Mouse (Mus musculus) lung, postnatal 36 days (tissue): ENCODE measurements at regions not wholly inside any gene's neighbourhood (a gene's known extent, or its start where the extent isn't known, plus 50 kb on each side); places are given as distances from the start of the nearest gene placed in this dataset.

Source experiments
- DNase-seq: peaks from one replicate; pipeline ENCODE4 v3.0.0; 2022; ENCODE audit warnings: mixed read lengths

DNA sequence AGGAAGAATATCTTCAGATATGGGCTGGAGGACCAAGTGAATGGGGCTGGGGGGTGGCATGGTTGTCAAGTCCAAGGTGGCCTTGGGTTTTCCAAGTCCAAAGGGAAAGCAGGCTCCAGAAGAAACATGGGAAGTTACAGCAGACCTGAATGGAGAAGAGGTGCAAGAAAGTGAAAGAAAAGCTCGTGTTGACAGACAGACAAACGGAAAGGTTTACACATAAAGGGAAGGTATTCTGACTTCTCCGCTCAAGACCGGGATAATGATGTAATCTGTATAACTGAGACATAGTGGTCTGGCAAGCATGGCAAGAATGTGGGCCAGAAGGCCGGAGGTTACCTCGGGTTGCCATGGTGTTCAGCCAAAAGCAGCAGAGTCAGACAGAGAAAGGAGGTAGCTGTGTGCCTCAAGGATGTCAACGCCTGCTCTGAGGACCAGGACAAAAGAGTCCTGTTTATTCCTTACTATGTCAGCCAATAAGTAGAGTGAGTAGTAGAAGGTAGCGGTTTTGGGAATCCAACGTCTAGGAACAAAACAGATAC lies 50.8 kb upstream of the Elk3 start:
- peak; percentile 16 for DNase-seq

DNA sequence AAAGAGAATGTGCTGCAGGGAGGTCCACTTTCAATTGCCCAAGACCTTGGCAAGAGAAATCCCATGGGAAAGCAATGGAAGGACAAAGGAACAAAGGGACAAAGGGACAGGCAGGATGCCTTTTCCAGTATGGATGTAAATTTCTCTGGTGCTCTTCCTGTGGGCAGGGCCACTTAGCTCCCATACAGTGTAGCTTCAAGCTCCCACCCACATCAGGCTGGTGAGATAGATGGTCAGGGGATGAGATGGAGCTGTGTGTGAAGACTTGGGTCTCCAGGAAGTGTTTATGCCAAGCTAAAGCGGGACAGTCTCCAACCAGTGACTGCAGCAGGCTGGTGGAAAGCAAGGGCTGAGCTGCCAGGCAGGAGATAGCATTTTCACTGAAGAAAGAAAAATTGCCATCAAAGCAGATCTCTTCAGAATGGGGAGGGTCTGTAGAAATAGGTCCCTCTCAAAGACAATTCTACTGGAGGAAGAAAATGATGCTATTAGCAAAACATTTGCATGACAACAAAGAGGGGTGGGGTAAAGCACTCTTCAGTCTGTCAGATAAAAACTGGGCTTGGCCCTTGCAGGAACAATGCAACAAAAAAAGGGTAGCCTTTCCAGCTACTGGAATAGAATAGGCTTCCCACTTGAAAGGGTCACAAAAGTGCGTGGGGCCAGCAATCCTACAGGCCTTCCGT lies 53.3 kb upstream of the Elk3 start:
- no peak for DNase-seq

DNA sequence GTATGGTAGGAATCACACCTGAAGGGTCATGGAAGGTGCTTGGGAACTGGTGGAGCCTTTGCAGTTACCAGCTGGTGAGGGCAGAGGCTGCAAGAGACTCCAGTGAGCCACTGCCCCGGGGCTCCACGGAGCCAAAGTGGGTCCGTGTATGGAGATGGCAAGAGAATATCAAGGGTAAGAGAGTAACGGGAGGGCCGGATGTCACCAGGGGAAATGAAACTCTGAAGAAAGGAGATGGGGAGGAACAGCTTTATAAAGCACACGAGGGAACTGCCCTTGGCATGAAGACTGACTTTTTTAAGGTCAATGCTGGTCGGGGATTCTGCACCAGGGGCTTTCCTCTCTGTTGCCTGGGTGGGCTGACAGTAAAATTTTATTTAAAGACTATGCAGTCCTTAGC lies 53.9 kb upstream of the Elk3 start:
- no peak for DNase-seq

DNA sequence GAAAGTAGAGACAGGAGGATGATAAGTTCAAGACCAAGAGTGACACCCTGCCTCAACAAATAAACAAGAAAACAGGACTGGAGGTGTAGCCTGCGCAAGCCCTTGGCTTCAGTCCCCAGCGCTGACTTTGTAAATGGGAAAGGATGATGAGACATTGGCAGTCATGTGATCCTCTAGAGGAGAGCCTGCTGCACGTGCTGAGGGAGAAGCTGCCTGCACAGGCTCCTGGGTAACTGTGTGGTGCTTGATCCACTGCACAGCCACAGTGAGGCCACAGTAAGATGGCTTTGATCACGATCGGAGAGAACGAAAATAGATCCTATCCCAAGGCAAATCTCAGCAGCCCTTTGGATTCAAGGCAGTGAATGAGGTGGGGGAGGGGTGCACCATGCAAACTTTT lies 54.4 kb upstream of the Elk3 start:
- no peak for DNase-seq

DNA sequence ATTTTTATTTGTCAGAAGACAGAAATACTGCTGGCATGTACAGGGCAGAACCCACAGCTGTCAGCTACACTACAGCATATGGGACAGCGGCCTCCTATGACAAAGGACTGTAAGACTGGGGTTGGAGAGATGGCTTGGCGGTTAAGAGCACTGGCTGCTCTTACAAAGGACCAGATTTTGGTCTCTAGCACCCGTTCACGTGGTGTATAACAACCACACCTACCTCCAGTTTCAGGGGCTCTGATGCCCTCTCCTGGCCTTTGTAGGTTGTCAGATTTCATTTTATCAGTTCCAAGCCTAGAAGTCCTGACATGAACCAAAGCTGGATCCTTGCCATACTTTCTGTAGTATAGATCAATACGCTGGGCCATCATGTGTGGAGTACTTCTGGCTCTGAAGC lies 54.9 kb upstream of the Elk3 start:
- DNase-seq = no peak

DNA sequence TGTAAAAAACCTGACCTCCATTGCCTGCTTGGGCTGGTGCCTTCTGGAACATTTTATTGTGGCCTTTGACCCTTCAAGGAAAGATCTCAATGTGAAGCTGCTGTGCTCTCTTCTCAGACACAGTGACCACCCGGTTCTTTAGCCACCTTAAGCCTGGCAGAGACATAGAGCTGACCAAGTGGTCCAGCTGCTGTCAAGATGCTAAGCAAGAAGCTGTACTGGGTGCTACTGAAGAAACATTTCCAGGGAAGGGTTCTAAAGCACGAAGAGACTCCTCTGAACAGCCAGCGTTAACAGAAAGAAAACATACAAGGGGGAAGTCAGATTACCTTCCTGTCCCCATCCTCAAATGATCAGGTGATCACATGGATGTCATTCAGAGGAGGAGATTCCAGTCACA lies 58.8 kb upstream of the Elk3 start:
- no peak for DNase-seq

DNA sequence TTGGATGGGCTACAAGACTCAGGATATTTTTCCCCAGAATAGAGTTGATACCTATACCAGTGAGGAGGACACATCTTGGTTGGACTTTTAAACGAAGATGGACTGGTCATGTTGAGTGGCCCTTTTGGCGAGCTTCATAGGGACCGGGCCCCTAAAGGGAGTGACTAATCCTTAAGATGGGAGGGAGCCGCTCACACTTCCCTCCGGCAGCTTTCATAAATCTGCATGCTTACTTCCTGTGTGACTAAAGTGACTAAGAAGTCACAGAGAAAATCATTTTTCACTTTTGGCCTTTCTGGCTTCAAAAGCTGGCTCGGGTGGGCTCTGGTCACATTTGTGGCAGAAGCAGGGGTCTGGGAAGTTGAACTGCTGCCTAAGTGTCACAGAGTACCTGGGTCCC lies 59.4 kb upstream of the Elk3 start:
- no peak for DNase-seq

DNA sequence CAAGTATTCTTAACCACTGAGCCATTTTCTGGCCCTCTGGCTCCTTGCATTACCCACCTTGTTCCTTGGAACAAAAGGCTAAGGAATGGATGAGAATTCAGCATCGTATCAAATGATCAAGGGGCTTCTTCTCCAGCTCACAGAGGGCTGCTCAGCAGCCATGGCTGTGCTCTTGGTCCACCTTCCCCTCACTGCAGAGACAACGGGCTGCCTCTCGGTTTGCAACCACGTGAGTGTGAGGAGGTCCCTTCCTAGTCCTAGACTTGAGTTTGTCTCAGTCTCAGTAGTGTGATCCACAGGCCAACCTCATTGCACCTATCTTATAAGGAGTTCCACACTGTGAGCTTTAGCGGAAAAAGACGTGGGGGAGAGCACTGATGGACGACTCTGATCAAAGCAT lies 61.3 kb upstream of the Elk3 start:
- DNase-seq = no peak

DNA sequence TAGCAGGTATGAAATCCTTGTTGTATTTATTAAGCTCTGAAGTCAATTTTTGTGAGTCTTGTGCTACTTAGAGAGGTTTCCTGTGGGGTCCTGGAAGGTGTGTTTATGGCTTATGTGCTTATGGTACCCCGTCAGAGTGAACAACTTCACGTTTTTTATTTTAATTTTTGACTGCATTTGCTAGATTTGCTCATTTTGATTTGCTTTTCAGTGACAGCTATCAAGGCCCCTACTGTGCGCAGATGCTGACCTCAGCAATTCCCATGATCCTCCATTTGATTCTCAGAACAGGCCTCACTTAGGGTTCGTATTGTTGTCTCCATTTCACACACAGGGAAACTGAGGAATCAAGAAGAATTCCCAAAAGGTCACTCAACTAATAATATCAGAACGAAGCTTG lies 62.3 kb upstream of the Elk3 start:
- no peak for DNase-seq

DNA sequence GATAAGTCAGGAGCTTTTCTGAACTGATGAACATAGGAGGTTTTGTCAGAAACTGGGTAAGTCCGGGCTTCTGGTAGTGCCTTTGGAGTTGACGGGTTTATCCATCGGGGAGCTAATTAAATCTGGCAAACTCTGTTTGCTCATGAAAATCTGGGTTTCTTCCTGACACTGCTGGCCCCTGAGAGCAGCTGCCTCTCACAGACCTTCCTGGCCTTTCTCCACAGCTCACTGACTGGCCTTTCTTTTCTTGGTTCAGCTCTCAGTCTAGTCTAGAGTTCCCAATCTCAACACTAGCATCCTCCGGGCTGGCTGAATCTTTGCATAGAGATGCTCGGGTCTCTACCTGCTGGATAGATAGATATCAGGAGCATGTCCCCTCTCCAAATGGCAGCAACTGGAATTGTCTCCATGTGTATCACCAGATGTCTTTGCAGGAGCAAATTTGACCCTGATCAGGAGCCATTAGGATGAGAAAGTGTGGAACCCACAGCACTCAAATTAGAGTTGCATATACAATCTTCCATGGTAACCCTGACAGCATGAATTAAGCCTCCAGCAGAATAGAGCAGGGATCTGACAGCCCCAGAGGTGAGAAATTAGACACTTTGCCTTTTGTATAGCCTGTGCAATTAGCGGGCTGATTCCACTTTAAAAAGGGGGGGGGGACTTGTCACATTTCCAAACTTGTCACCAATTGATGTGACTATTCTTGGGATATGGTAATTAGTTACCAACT lies 63.2 kb upstream of the Elk3 start:
- DNase-seq = no peak

DNA sequence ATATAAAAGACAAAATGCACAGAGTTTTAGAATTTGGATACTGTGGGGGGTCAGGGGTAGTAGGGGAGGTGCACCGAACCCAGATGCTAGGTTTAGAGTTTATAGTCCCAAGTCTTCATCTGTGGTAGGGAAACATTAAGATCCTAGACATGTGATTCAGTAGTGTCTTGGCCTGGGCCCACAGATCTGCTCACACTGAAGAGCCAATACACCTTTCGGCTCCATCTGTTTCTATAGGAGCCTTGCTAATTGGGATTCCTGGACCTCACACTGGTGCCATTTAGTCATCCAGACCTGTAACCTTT lies 63.7 kb upstream of the Elk3 start:
- DNase-seq = no peak

DNA sequence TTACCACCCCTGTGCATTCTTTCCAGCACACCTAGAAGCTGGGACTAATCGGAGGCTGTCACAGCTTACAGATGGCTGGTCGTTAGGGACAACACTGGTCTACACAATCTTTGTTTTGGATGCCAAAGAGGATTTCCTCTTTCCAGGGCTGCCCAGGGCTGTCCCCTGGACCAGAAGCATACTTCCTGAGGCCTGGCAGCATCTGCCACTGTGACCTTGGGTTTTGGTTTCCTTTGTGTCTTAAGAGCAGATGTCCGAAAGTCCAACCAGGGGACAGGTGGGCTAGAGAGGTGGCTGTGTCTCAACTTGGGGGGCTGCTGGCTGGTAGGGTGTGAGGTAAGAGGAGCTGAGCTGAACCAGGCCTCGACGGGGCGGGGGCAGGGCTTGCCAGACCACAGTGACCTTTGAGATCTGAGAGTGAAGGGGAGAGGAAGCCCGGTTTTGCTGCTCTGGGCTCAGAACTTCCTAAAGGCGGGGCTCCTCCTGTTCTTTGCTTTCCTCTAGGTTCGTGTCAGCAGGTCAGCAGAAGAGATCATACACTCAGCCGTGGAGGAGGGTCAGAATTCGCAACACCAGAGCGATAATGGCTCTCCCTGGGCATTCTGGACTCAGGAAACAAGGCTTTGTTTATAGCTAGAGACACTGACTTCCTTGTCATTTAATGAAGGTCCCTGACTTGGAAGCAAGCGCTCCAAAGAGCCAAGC lies 64.2 kb upstream of the Elk3 start:
- peak; percentile 79 for DNase-seq

DNA sequence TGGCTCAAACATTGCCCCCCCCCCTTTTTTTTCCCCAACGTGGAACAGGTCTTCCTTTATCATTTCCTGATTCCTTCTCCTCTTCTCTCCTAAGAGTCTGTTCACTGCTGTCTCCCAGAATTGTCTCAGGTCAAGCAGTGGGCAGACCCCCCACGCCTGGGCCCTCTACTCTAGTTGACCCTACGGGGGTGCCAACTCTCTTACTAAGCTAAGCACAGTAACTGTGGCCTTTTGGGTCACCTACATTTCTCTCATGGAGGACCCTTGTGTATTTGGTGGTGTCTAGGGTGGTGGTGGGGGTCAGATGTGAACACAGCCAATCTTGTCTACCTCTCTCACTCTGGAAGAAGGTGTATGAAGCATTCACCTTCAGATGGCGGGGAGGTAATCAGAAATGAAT lies 64.8 kb upstream of the Elk3 start:
- DNase-seq = no peak

DNA sequence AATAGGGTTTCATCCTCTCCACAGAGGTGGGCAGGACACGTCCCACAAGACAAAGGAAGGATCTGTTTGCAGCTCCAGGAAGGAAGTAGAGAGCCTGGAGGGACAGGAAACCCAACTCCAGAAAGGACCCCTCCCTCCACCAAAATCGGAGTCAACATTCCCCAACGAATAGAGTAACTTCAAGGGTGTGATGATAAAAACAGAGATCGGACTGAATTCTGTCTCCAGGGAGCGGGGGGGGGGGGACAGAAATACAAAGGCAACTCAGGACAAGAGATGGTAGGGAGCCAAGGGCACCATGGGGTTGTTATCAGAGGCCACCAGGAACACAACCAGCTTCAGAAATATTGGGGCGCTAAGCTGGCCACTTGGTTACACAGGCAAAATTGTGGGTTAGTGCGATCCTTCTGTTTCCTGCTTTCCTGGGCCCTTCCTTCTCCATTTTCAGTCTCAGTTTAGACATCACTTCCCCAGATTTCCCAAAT lies 65.6 kb upstream of the Elk3 start:
- DNase-seq = peak; percentile 76

DNA sequence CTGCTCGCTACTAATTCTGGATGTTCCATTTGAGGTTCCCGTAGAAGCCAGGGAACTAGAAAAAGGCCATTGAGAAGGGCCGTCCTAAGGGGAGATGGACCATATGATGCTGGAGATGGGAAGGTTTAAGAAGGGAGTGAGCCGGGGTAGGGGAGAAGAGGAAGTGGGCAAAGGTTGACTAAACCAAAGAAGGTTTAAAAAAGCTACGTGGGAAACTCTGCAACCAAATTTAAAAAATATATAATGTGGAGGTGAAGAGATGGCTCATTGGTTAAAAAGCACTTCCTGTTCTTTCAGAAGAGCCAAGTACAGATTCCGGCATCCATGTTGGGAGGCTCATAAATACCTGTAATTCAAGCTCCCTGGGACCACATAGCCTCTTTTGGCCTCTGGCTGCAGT lies 63.9 kb upstream of the Lta4h start:
- no peak for DNase-seq

DNA sequence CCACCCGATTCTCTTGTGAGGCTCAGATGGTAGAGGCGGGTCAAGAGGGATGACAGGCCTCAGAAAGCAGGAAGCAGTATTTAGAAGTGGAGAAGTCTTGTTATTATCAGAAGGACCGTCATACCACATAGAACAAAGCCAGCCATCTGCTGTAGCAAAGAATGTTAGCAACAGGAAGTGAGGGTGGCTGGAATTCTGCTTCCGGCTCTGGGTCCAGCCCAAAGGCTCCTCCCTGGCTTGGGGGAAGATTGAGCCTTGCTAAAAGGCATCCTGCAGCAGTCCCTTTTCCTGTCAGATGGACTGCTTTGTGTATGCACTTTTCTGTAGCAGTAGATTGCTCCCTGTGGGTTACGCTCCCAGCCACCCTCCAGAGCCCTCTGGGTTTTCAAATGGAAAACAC lies 61.9 kb upstream of the Lta4h start:
- peak; percentile 76 for DNase-seq

DNA sequence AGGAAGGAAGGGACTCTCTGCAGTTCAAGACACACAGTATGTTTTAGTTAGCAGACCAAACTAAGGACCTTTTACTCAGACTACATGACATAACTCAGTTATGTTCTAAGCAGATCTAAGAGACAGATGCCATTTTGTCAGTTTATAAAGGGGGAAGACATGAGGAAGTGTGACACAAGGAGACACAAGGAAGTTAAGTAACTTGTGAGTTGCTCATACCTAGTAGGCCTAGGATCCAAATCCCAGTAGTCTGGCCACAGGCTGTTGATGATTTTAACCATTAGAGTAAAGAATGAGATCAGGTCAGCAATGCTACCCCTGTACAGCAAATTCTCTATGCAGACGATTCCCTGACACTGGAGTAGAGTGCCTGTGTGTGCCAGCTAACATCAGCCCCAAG lies 59.3 kb upstream of the Lta4h start:
- DNase-seq = no peak

DNA sequence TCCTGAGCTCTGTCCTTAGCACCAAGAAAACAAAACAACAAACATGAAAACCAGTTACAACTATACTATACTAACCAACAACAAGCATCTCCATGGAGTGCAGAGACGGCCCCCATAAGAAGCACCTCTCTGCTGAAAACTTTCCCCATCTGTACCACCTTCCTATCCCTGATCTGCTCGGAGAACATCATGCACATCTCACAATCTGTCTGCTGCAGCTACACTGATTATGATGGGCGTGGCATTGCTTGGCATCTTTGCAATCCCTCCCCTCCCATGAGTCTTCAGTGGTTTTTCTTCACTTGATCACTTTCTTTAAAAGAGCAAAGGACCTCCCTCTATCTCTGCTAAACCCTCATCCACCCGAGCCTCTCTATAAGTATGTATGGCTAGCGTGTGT lies 55.5 kb upstream of the Lta4h start:
- DNase-seq = no peak

DNA sequence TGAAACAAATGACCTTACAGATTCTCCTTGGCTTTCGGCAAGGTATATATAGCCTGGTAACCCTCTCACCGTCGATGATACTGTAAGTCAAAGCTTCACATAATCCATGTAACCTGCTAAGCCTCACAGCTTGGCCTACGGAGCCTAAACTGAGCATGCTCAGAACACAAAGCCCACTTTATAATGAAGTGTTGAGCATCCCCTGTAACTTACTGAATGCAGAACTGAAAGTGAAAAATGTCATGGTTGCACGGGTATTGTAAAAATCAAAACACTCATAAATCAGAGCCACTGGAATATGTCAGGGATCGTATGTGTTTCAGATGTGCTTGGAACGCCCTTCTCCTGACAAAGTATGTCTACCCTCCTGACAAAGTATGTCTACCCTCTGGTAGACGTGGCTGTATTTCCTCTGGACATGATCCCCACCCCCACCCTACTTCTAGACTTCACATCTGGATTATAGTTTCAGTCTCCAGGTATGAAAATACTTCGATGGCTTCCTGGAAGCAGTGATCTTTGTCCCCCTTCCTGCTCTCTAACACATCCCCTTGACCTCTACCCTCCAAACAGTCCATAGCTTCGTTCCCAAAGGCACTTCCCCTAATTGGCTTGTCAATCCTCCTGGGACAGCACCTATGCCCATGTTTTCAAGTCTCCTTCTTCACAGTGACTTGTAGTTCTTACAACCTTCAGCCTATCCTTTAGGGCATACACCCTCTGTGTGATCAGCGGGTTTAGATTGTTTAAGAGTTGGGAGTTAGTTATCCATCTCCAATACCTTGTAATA lies 54.5 kb upstream of the Lta4h start:
- no peak for DNase-seq

DNA sequence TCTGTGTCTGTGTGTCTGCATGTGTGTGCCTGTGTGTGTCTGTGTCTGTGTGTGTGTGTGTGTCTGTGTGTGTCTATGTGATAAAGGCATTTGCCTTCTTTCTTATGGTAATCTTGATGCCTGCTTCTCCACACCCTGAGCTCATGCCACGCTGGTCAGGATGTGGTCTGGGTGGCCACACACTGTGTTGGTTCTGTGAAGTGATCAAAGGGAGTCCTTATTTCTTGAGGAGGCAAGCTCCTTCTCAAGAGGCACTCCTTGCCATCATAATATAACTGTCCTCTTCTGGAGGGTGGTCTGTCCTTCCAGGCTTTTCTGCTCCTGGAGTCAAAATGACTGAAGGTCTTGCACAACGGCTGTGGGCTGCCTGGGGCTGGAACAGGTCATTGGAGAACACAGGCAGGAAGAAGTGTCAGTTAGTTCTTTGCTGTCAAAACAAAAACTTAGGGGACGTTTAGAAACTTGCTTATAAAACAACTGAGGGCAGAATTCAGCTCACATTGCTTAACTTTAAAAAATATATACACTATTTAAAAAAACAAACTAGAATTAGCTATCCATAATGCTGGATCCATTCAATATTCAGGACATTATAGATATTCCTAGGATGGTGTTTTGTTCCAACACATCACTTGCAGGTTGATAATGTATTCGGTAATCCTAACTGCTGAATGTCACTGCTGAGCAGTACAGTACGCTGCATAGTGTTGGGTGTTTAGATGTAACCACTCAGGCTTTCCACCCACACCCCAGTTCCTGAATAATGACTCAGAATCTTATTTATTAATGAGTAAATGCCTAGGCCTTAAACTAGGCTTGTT lies 50.3 kb upstream of the Lta4h start:
- no peak for DNase-seq
